In genomic region chr4:134978930-134979329, GRCm38 (mm10) we compare ENCODE assay signal across 26 mouse cellular contexts. TPM values are rescaled to one million over a fixed set of nuclear protein-coding genes. Genes with fewer than 3 reads are reported as not detected.
DNase-seq lines count a peak whose midpoint lies in the region; ATAC-seq and TF ChIP-seq lines count a peak whose summit lies in the region.
"Had no signal": no experiment of that assay in that cellular context is flagged by ENCODE, and none has a peak within 500 bp of the region (broad histone marks: within the 10 kb centered on the region; RNA-seq: fewer than 3 reads in every experiment).

No protein-coding gene starts in this region.

- no peak overlapping the region for H3K9ac ChIP-seq in embryonic facial prominence, embryonic 14.5 days (ENCODE audit: low read depth, low read length)
- H3K9ac ChIP-seq in liver, embryonic 13.5 days: no peak overlapping the region
- H3K9ac ChIP-seq in liver, postnatal 0 days (replicated peaks): no peak overlapping the region
- no peak overlapping the region for H3K9ac ChIP-seq in limb, embryonic 13.5 days
- no peak overlapping the region for H3K9ac ChIP-seq in forebrain, postnatal 0 days
- H3K9ac ChIP-seq in midbrain, embryonic 13.5 days (replicated peaks): no peak overlapping the region
- H3K9ac ChIP-seq: embryonic facial prominence, embryonic 12.5 days; forebrain, embryonic 12.5 days; forebrain, embryonic 15.5 days; heart, embryonic 13.5 days; hindbrain, embryonic 13.5 days had no signal

- ATAC-seq in embryonic facial prominence, embryonic 14.5 days (ENCODE audit: low read depth): no peak
- ATAC-seq in liver, embryonic 13.5 days (ENCODE audit: low read depth): no peak
- ATAC-seq in liver, postnatal 0 days: no peak
- ATAC-seq in limb, embryonic 13.5 days (ENCODE audit: low FRiP score, low read depth): peak; percentile 55; the same call in 1 of the 2 replicates
- ATAC-seq in forebrain, postnatal 0 days: no peak
- ATAC-seq in midbrain, embryonic 13.5 days: no peak
- ATAC-seq: activated CD4-positive, CD25-positive, alpha-beta regulatory T cell, adult 4 months; forebrain, embryonic 15.5 days; hindbrain, embryonic 16.5 days had no signal

- H3K4me1 ChIP-seq in embryonic facial prominence, embryonic 14.5 days (ENCODE audit: control insufficient read depth, insufficient read depth, low read length): 0 out of 2 replicates have a peak, but pooled peaks cover 4% of the 10 kb centered on the region
- peaks cover 38% of the 10 kb centered on the region for H3K4me1 ChIP-seq in embryonic facial prominence, embryonic 10.5 days
- peaks cover 44% of the 10 kb centered on the region for H3K4me1 ChIP-seq in liver, embryonic 13.5 days (replicated peaks)
- H3K4me1 ChIP-seq in liver, postnatal 0 days (ENCODE audit: insufficient read depth): peaks cover 20% of the 10 kb centered on the region
- peaks cover 48% of the 10 kb centered on the region for H3K4me1 ChIP-seq in limb, embryonic 13.5 days
- no peaks in the 10 kb centered on the region for H3K4me1 ChIP-seq in forebrain, postnatal 0 days (ENCODE audit: insufficient read depth)
- H3K4me1 ChIP-seq in midbrain, embryonic 13.5 days (replicated peaks): peaks cover 7% of the 10 kb centered on the region; the same call in 1 of the 2 replicates
- H3K4me1 ChIP-seq: forebrain, embryonic 15.5 days had no signal

- no peak for TF ChIP-seq CTCF in liver, postnatal 0 days (IDR thresholded peaks at IDR 0.05; ENCODE audit: low read depth)
- TF ChIP-seq CTCF in forebrain, postnatal 0 days (IDR thresholded peaks at IDR 0.05; ENCODE audit: low read depth): no peak

- no peak overlapping the region for H3K27ac ChIP-seq in embryonic facial prominence, embryonic 14.5 days (replicated peaks; ENCODE audit: low read depth, low read length)
- H3K27ac ChIP-seq in embryonic facial prominence, embryonic 10.5 days (replicated peaks): no peak overlapping the region; the same call in 1 of the 2 replicates
- H3K27ac ChIP-seq in liver, embryonic 13.5 days: peak overlapping the region; percentile 98
- no peak overlapping the region for H3K27ac ChIP-seq in liver, postnatal 0 days (ENCODE audit: low read depth)
- H3K27ac ChIP-seq in limb, embryonic 13.5 days: 0 out of 2 replicates have a peak overlapping the region, but pooled peaks have one; percentile 74
- no peak overlapping the region for H3K27ac ChIP-seq in forebrain, postnatal 0 days (ENCODE audit: low read depth, low read length)
- H3K27ac ChIP-seq in midbrain, embryonic 13.5 days: no peak overlapping the region
- H3K27ac ChIP-seq: embryonic facial prominence, embryonic 12.5 days; forebrain, embryonic 12.5 days; forebrain, embryonic 15.5 days; heart, adult 2 months; heart, embryonic 10.5 days; heart, embryonic 13.5 days; hindbrain, embryonic 13.5 days had no signal

- no peak overlapping the region for H3K4me2 ChIP-seq in embryonic facial prominence, embryonic 14.5 days (ENCODE audit: low read depth, low read length)
- H3K4me2 ChIP-seq in liver, embryonic 13.5 days: no peak overlapping the region
- no peak overlapping the region for H3K4me2 ChIP-seq in liver, postnatal 0 days (ENCODE audit: low read depth, low read length)
- no peak overlapping the region for H3K4me2 ChIP-seq in limb, embryonic 13.5 days (replicated peaks)
- H3K4me2 ChIP-seq in forebrain, postnatal 0 days (ENCODE audit: low read depth): no peak overlapping the region
- no peak overlapping the region for H3K4me2 ChIP-seq in midbrain, embryonic 13.5 days (replicated peaks)
- H3K4me2 ChIP-seq: embryonic facial prominence, embryonic 12.5 days; forebrain, embryonic 12.5 days; forebrain, embryonic 15.5 days; heart, embryonic 13.5 days; hindbrain, embryonic 13.5 days had no signal

- H3K27me3 ChIP-seq in embryonic facial prominence, embryonic 14.5 days (replicated peaks; ENCODE audit: control insufficient read depth, insufficient read depth, low read length): no peaks in the 10 kb centered on the region
- H3K27me3 ChIP-seq in embryonic facial prominence, embryonic 10.5 days (replicated peaks; ENCODE audit: low read depth, poor library complexity, severe bottlenecking): no peaks in the 10 kb centered on the region
- H3K27me3 ChIP-seq in liver, embryonic 13.5 days: no peaks in the 10 kb centered on the region
- no peaks in the 10 kb centered on the region for H3K27me3 ChIP-seq in liver, postnatal 0 days (ENCODE audit: insufficient read depth, low read length)
- H3K27me3 ChIP-seq in limb, embryonic 13.5 days: no peaks in the 10 kb centered on the region
- H3K27me3 ChIP-seq in forebrain, postnatal 0 days (ENCODE audit: insufficient read depth, low read length): no peaks in the 10 kb centered on the region
- no peaks in the 10 kb centered on the region for H3K27me3 ChIP-seq in midbrain, embryonic 13.5 days
- H3K27me3 ChIP-seq: embryonic facial prominence, embryonic 12.5 days; forebrain, embryonic 12.5 days; forebrain, embryonic 15.5 days; heart, embryonic 13.5 days; hindbrain, embryonic 13.5 days had no signal

- WGBS in embryonic facial prominence, embryonic 14.5 days: 63% methylated on average over 8 of the region's 8 CpGs
- 77% methylated on average over 8 of the region's 8 CpGs for WGBS in embryonic facial prominence, embryonic 10.5 days
- 71% methylated on average over 8 of the region's 8 CpGs for WGBS in liver, embryonic 13.5 days (ENCODE audit: insufficient replicate concordance)
- WGBS in liver, postnatal 0 days (ENCODE audit: insufficient replicate concordance): 82% methylated on average over 8 of the region's 8 CpGs
- WGBS in limb, embryonic 13.5 days: 56% methylated on average over 8 of the region's 8 CpGs
- WGBS in forebrain, postnatal 0 days: 50% methylated on average over 8 of the region's 8 CpGs
- WGBS in midbrain, embryonic 13.5 days: 78% methylated on average over 8 of the region's 8 CpGs

- no peaks in the 10 kb centered on the region for H3K36me3 ChIP-seq in embryonic facial prominence, embryonic 14.5 days (ENCODE audit: control insufficient read depth, insufficient read depth, low read length)
- H3K36me3 ChIP-seq in embryonic facial prominence, embryonic 10.5 days (replicated peaks): no peaks in the 10 kb centered on the region
- no peaks in the 10 kb centered on the region for H3K36me3 ChIP-seq in liver, embryonic 13.5 days
- no peaks in the 10 kb centered on the region for H3K36me3 ChIP-seq in liver, postnatal 0 days (replicated peaks; ENCODE audit: insufficient read depth, low read length)
- H3K36me3 ChIP-seq in limb, embryonic 13.5 days: no peaks in the 10 kb centered on the region
- H3K36me3 ChIP-seq in forebrain, postnatal 0 days (ENCODE audit: insufficient read depth): no peaks in the 10 kb centered on the region
- no peaks in the 10 kb centered on the region for H3K36me3 ChIP-seq in midbrain, embryonic 13.5 days
- H3K36me3 ChIP-seq: embryonic facial prominence, embryonic 12.5 days; forebrain, embryonic 12.5 days; forebrain, embryonic 15.5 days; heart, embryonic 10.5 days; heart, embryonic 13.5 days; hindbrain, embryonic 13.5 days had no signal

- H3K9me3 ChIP-seq in embryonic facial prominence, embryonic 14.5 days (ENCODE audit: control insufficient read depth, low read length): peaks cover 4% of the 10 kb centered on the region; the same call in 1 of the 2 replicates
- no peaks in the 10 kb centered on the region for H3K9me3 ChIP-seq in embryonic facial prominence, embryonic 10.5 days
- 0 out of 2 replicates have a peak, but pooled peaks cover 5% of the 10 kb centered on the region for H3K9me3 ChIP-seq in liver, embryonic 13.5 days (replicated peaks)
- no peaks in the 10 kb centered on the region for H3K9me3 ChIP-seq in liver, postnatal 0 days (ENCODE audit: low read length)
- H3K9me3 ChIP-seq in limb, embryonic 13.5 days: no peaks in the 10 kb centered on the region
- H3K9me3 ChIP-seq in forebrain, postnatal 0 days (ENCODE audit: low read length): no peaks in the 10 kb centered on the region
- H3K9me3 ChIP-seq in midbrain, embryonic 13.5 days: no peaks in the 10 kb centered on the region
- H3K9me3 ChIP-seq: embryonic facial prominence, embryonic 12.5 days; forebrain, embryonic 12.5 days; forebrain, embryonic 15.5 days; heart, embryonic 10.5 days; heart, embryonic 13.5 days; hindbrain, embryonic 13.5 days had no signal

- DNase-seq in embryonic facial prominence, embryonic 14.5 days (ENCODE audit: low spot score): peak; percentile 38
- DNase-seq in embryonic facial prominence, embryonic 10.5 days (ENCODE audit: low spot score): no peak
- DNase-seq in liver, embryonic 13.5 days: no peak
- no peak for DNase-seq in liver, postnatal 0 days
- no peak for DNase-seq in forebrain, postnatal 0 days
- DNase-seq: adrenal gland, postnatal 10 days; adrenal gland, postnatal 36 days; cerebellum, adult 18-20 months; cerebellum, adult 9-10 months; cerebellum, postnatal 14 days; gastrocnemius, postnatal 10 days; gastrocnemius, postnatal 36 days; heart, adult 2 months; heart, postnatal 14 days; heart, postnatal 4 days had no signal

- H3K4me3 ChIP-seq in embryonic facial prominence, embryonic 14.5 days (ENCODE audit: low read depth, low read length): no peak overlapping the region
- H3K4me3 ChIP-seq in embryonic facial prominence, embryonic 10.5 days: no peak overlapping the region
- H3K4me3 ChIP-seq in liver, embryonic 13.5 days (replicated peaks): no peak overlapping the region
- H3K4me3 ChIP-seq in liver, postnatal 0 days (ENCODE audit: low read depth, low read length): no peak overlapping the region
- H3K4me3 ChIP-seq in limb, embryonic 13.5 days: no peak overlapping the region
- H3K4me3 ChIP-seq in forebrain, postnatal 0 days (ENCODE audit: low read depth, low read length): no peak overlapping the region
- no peak overlapping the region for H3K4me3 ChIP-seq in midbrain, embryonic 13.5 days (replicated peaks)
- H3K4me3 ChIP-seq: embryonic facial prominence, embryonic 12.5 days; erythroblast, embryonic 14.5 days; forebrain, embryonic 12.5 days; forebrain, embryonic 15.5 days; heart, adult 2 months; heart, embryonic 10.5 days; heart, embryonic 13.5 days; hindbrain, embryonic 13.5 days had no signal

- TF ChIP-seq EP300 in liver, postnatal 0 days (IDR thresholded peaks at IDR 0.05; ENCODE audit: low read depth): no peak

RNA-seq across cellular contexts. Expression of gene Syf2, which starts 48.2 kb away (rescaled TPM):
- 59.7 and 60.0 TPM in 2 replicates for polyA plus RNA-seq in embryonic facial prominence, embryonic 14.5 days (2014; fragmentation: Nextera tagmentation; extraction: Ambion mirVana)
- 65.2 and 65.9 TPM in 2 replicates for polyA plus RNA-seq in embryonic facial prominence, embryonic 10.5 days (2016; fragmentation: Nextera tagmentation; extraction: Ambion mirVana)
- 61.7 and 77.5 TPM in 2 replicates for polyA plus RNA-seq in liver, embryonic 13.5 days (2015; fragmentation: Nextera tagmentation; extraction: Ambion mirVana)
- 46.9 and 52.9 TPM in 2 replicates for polyA plus RNA-seq in liver, postnatal 0 days (2015; fragmentation: Nextera tagmentation; extraction: Ambion mirVana)
- polyA plus RNA-seq in limb, embryonic 13.5 days (2015; fragmentation: Nextera tagmentation; extraction: Ambion mirVana): 73.4 and 75.5 TPM in 2 replicates
- total RNA-seq in forebrain, postnatal 0 days (2014; rRNA removed): 53.3 and 64.9 TPM in 2 replicates
- 75.0 and 84.9 TPM in 2 replicates for polyA plus RNA-seq in forebrain, postnatal 0 days (2015; fragmentation: Nextera tagmentation; extraction: Ambion mirVana)
- polyA plus RNA-seq in midbrain, embryonic 13.5 days (2015; fragmentation: Nextera tagmentation; extraction: Ambion mirVana): 74.0 and 75.3 TPM in 2 replicates

RNA-seq across cellular contexts. Expression of gene Rsrp1, which starts 55.5 kb away (rescaled TPM):
- 349 and 369 TPM in 2 replicates for polyA plus RNA-seq in embryonic facial prominence, embryonic 14.5 days (2014; fragmentation: Nextera tagmentation; extraction: Ambion mirVana)
- polyA plus RNA-seq in embryonic facial prominence, embryonic 10.5 days (2016; fragmentation: Nextera tagmentation; extraction: Ambion mirVana): 343 and 353 TPM in 2 replicates
- 232 and 286 TPM in 2 replicates for polyA plus RNA-seq in liver, embryonic 13.5 days (2015; fragmentation: Nextera tagmentation; extraction: Ambion mirVana)
- 185 and 225 TPM in 2 replicates for polyA plus RNA-seq in liver, postnatal 0 days (2015; fragmentation: Nextera tagmentation; extraction: Ambion mirVana)
- 523 and 552 TPM in 2 replicates for polyA plus RNA-seq in limb, embryonic 13.5 days (2015; fragmentation: Nextera tagmentation; extraction: Ambion mirVana)
- 93.3 and 95.4 TPM in 2 replicates for total RNA-seq in forebrain, postnatal 0 days (2014; rRNA removed)
- polyA plus RNA-seq in forebrain, postnatal 0 days (2015; fragmentation: Nextera tagmentation; extraction: Ambion mirVana): 180 and 225 TPM in 2 replicates
- 601 and 620 TPM in 2 replicates for polyA plus RNA-seq in midbrain, embryonic 13.5 days (2015; fragmentation: Nextera tagmentation; extraction: Ambion mirVana)

Comparison
In these comparisons a context has a peak if more than half of its experiments do, and no peak if none do; other contexts are left out.
1. H3K27ac ChIP-seq: peak in liver, embryonic 13.5 days (single experiment) and limb, embryonic 13.5 days (single experiment); none in embryonic facial prominence, embryonic 14.5 days (single experiment), embryonic facial prominence, embryonic 10.5 days (single experiment), liver, postnatal 0 days (single experiment), forebrain, postnatal 0 days (single experiment) and midbrain, embryonic 13.5 days (single experiment).